Mouse (Mus musculus) kidney, postnatal 0 days (tissue): ENCODE results near the gene Myo19. TPM values are rescaled to one million over a fixed set of nuclear protein-coding genes. Genes with fewer than 3 reads are reported as not detected.

Experiments
- ATAC-seq: fragments of 200-750 bp; cut with Nextera tagmentation; replicated peaks from 2 replicates; pipeline ENCODE4 v1.8.0; 2017; ENCODE audit warnings: low read depth, moderate number of reproducible peaks, moderate TSS enrichment, moderate library complexity; ENCODE audit not compliant: low FRiP score
- DNase-seq: peaks from one replicate; pipeline ENCODE4 v3.0.0-alpha.2; 2016; ENCODE audit warnings: low spot score
- H3K27ac ChIP-seq: fragments of 300-500 bp; sonication (generic); 2 replicates; pipeline ENCODE4 v1.5.1; 2014; ENCODE audit warnings: mild to moderate bottlenecking
- H3K27me3 ChIP-seq: fragments of 300-500 bp; sonication (generic); 2 replicates; pipeline ENCODE4 v1.6.1; 2014; ENCODE audit warnings: low read length, mixed read lengths; ENCODE audit not compliant: insufficient read depth
- H3K36me3 ChIP-seq: fragments of 300-500 bp; sonication (generic); 2 replicates; pipeline ENCODE4 v1.6.1; 2014; ENCODE audit warnings: low read length, mixed read lengths; ENCODE audit not compliant: insufficient read depth
- H3K4me1 ChIP-seq: fragments of 300-500 bp; sonication (generic); replicated peaks from 2 replicates; pipeline ENCODE4 v1.6.1; 2014; ENCODE audit warnings: antibody characterized with exemption, low read length, mixed read lengths; ENCODE audit not compliant: insufficient read depth
- H3K4me2 ChIP-seq: fragments of 300-500 bp; sonication (generic); 2 replicates; pipeline ENCODE4 v1.6.1; 2014; ENCODE audit warnings: mild to moderate bottlenecking, low read length, moderate library complexity, mixed read lengths
- H3K4me3 ChIP-seq: fragments of 300-500 bp; sonication (generic); replicated peaks from 2 replicates; pipeline ENCODE4 v1.5.1; 2014; ENCODE audit warnings: low read depth, low read length
- H3K9ac ChIP-seq: fragments of 300-500 bp; sonication (generic); 2 replicates; pipeline ENCODE4 v1.6.1; 2014; ENCODE audit warnings: low read depth, low read length
- H3K9me3 ChIP-seq: fragments of 300-500 bp; sonication (generic); replicated peaks from 2 replicates; pipeline ENCODE4 v1.6.1; 2016; ENCODE audit warnings: low read length, inconsistent platforms, mixed read lengths
- CTCF ChIP-seq: IDR thresholded peaks from 2 replicates; pipeline ENCODE4 v1.5.1; 2016; ENCODE audit warnings: antibody characterized with exemption, low read depth, mild to moderate bottlenecking, moderate library complexity
- WGBS: fragments of 180-500 bp; shearing (Covaris S2); extraction: QIAGEN DNeasy Blood & Tissue Kit; methylation state at CpG from one replicate; pipeline ENCODE4 v1.1.7; 2014; 5-methylcytosine and 5-hydroxymethylcytosine counted together
- polyA plus RNA-seq: library from polyadenylated mRNA; unstranded; fragments of >200 nt; fragmentation: Nextera tagmentation; extraction: Ambion mirVana; gene quantifications from 2 replicates; pipeline ENCODE4 v1.2.1, GENCODE M21; 2015

Myo19 gene
- 12.6 and 13.2 TPM in 2 replicates for polyA plus RNA-seq

GRCm38 (mm10) chr11:84879772-84880464, at the start of gene Myo19, which contains the start of gene Pigw:
Gene Myo19 (plus strand): TSS chr11:84880148.
Gene Pigw (minus strand): TSS chr11:84880285.
- WGBS: under 1% methylated on average over 80 of the region's 81 CpGs
- Histone ChIP-seq H3K27me3 (no peaks in the 10 kb centered on the region), H3K36me3 (peaks cover 3% of the 10 kb centered on the region; the same call in 1 of the 2 replicates), H3K4me2 (peak within 1 kb of the TSS; percentile 93), H3K4me1 (peaks cover 5% of the 10 kb centered on the region; the same call in 1 of the 2 replicates), H3K9ac (peak within 1 kb of the TSS; percentile 84), H3K4me3 (peak within 1 kb of the TSS; percentile 87), H3K9me3 (no peaks in the 10 kb centered on the region), H3K27ac (peak within 1 kb of the TSS; percentile 94)
- TF ChIP-seq CTCF: no peak
- DNase-seq (peak; percentile 85), ATAC-seq (peak; percentile 93)

- 93% methylated on average over 2 of the region's 2 CpGs for WGBS
- H3K27me3 ChIP-seq: no peaks in the 10 kb centered on the region
- TF ChIP-seq CTCF: 0 out of 2 replicates have a peak, but pooled peaks have one; percentile 13
- no peak overlapping the region for H3K4me3 ChIP-seq
- H3K4me2 ChIP-seq: no peak overlapping the region
- H3K4me1 ChIP-seq: no peaks in the 10 kb centered on the region
- H3K36me3 ChIP-seq: peaks cover 42% of the 10 kb centered on the region
- no peak for DNase-seq
- no peak for ATAC-seq
- H3K9me3 ChIP-seq: no peaks in the 10 kb centered on the region
- H3K9ac ChIP-seq: no peak overlapping the region
- H3K27ac ChIP-seq: no peak overlapping the region
Measured at GRCm38 (mm10) chr11:84839330-84839729, 40.6 kb upstream of the Myo19 start.

GRCm38 (mm10) chr11:84846741-84847474, 33.0 kb upstream of the Myo19 start:
- H3K4me1 ChIP-seq: no peaks in the 10 kb centered on the region
- H3K9ac ChIP-seq: no peak overlapping the region
- no peak for TF ChIP-seq CTCF
- H3K9me3 ChIP-seq: no peaks in the 10 kb centered on the region
- ATAC-seq (no peak), DNase-seq (no peak)
- H3K4me3 ChIP-seq: no peak overlapping the region
- no peaks in the 10 kb centered on the region for H3K27me3 ChIP-seq
- whole genome bisulfite sequencing: 97% methylated on average over 15 of the region's 15 CpGs
- H3K27ac ChIP-seq: no peak overlapping the region
- no peak overlapping the region for H3K4me2 ChIP-seq
- H3K36me3 ChIP-seq: peaks cover 16% of the 10 kb centered on the region

GRCm38 (mm10) chr11:84847475-84848090, 32.4 kb upstream of the Myo19 start:
- Histone ChIP-seq H3K4me1 (no peaks in the 10 kb centered on the region), H3K27me3 (no peaks in the 10 kb centered on the region), H3K4me3 (no peak overlapping the region), H3K27ac (no peak overlapping the region), H3K9ac (no peak overlapping the region), H3K9me3 (no peaks in the 10 kb centered on the region), H3K36me3 (peaks cover 19% of the 10 kb centered on the region), H3K4me2 (no peak overlapping the region)
- ATAC-seq: no peak
- WGBS: 78% methylated on average over 7 of the region's 7 CpGs
- DNase-seq: no peak
- TF ChIP-seq CTCF: no peak

- H3K27ac ChIP-seq: no peak overlapping the region
- no peak overlapping the region for H3K9ac ChIP-seq
- no peak for DNase-seq
- no peaks in the 10 kb centered on the region for H3K9me3 ChIP-seq
- no peak for TF ChIP-seq CTCF
- H3K4me3 ChIP-seq: no peak overlapping the region
- no peaks in the 10 kb centered on the region for H3K27me3 ChIP-seq
- peaks cover 29% of the 10 kb centered on the region for H3K36me3 ChIP-seq
- WGBS: 95% methylated on average over 6 of the region's 6 CpGs
- no peaks in the 10 kb centered on the region for H3K4me1 ChIP-seq
- ATAC-seq: no peak
- no peak overlapping the region for H3K4me2 ChIP-seq
Measured at GRCm38 (mm10) chr11:84855285-84855684, 24.7 kb upstream of the Myo19 start.

GRCm38 (mm10) chr11:84865268-84865667, 14.7 kb upstream of the Myo19 start:
- Histone ChIP-seq H3K4me2 (no peak overlapping the region), H3K36me3 (peaks cover 8% of the 10 kb centered on the region; the same call in 1 of the 2 replicates), H3K4me3 (no peak overlapping the region), H3K9me3 (no peaks in the 10 kb centered on the region), H3K9ac (no peak overlapping the region), H3K27me3 (no peaks in the 10 kb centered on the region), H3K27ac (no peak overlapping the region), H3K4me1 (peaks cover 10% of the 10 kb centered on the region; the same call in 1 of the 2 replicates)
- WGBS: 53% methylated on average over 2 of the region's 2 CpGs
- ATAC-seq: no peak
- no peak for DNase-seq
- TF ChIP-seq CTCF: no peak
